Mouse (Mus musculus) kidney, postnatal 4 days (tissue): ENCODE results near the gene Psmd13.

Source experiments
- DNase-seq, 2 experiments: peaks; one replicate each; pipeline ENCODE4 v3.0.0; 2021; ENCODE audit warnings: mixed read lengths in 2 of 2

The Psmd13 gene

DNA sequence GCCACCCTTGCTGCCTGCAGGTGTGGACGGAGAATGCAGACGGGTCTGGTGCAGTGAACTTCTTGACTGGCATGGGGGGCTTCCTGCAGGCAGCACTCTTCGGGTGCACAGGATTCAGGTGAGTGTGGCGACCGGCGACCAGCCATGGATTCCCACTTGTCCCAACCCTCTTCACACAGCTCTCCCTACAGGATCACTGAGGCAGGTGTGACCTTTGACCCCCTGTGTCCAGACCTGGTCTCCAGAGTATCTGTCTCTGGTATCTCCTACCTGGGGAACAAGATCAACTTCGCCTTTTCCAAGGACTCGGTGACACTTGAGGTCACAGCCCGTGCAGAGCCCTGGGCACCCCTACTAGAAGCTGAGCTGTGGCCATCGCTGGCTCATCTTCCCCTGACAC, 64.5 kb downstream of the Psmd13 start:
- DNase-seq: no peak

DNA sequence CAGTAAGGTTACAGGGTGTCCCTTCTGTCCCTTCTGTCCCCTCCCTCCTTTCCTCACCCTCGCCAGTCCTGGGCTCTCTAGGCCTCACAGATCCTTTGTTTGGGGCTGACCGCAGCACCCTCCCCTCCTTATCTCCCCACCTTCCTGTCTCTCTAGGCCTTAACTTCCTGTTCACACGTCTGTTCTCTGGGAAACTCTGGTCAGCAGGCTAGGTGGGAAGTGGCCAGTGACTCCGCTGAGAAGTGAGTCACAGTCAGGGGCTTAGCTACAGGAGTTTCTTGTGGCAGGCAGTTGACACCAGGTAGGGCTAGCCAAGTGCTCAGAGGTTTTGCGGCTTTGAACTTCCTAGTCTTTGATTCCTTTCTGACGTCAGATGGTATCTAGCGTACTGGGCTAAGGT, 65.2 kb downstream of the Psmd13 start:
- DNase-seq: no peak

DNA sequence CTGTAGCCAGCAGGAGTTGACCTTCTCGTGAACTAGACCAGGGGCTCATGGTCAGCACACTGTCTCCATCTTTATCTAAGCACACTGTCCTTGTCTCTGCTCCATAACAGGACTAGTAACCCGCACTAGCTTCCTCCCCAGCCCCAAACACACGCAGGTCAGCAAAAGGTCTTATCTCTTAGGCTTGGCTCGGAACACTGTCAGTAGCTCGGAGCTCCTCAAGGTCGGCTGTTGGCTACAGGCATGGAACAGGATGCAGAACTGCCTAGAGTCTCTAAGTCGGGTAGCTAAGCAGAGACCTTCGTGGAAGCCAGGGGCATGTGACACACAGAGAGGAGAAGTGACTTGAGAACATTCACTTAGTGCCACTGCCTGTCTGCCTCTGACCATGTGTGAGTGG, 66.4 kb downstream of the Psmd13 start:
- DNase-seq: no peak
